Mouse (Mus musculus): Measurements from ENCODE around the gene Nes.

Gene Nes

GRCm38 (mm10) chr3:87949266-87949954 lies 21.5 kb upstream of the Nes start:
- in situ Hi-C loops (cut with MboI, MseI): no loop called here

- in situ Hi-C loops (cut with MboI, MseI): no loop called here
These were observed 20.8 kb upstream of the Nes start for GRCm38 (mm10) chr3:87949955-87950515.

GRCm38 (mm10) chr3:87951946-87952345 lies 18.9 kb upstream of the Nes start:
- in situ Hi-C loops (cut with MboI, MseI): no loop called here

- in situ Hi-C loops (cut with MboI, MseI): no loop called here
These were observed 18.4 kb upstream of the Nes start for GRCm38 (mm10) chr3:87952440-87952839.

- in situ Hi-C loops (cut with MboI, MseI): no loop called here
These were observed 12.8 kb upstream of the Nes start for GRCm38 (mm10) chr3:87958056-87958455.

GRCm38 (mm10) chr3:87958476-87958875 lies 12.4 kb upstream of the Nes start:
- in situ Hi-C loops (cut with MboI, MseI): no loop called here

- in situ Hi-C loops (cut with MboI, MseI): no loop called here
These were observed 11.9 kb upstream of the Nes start for GRCm38 (mm10) chr3:87958967-87959366.

GRCm38 (mm10) chr3:87959371-87959770 lies 11.5 kb upstream of the Nes start:
- in situ Hi-C loops (cut with MboI, MseI): no loop called here

GRCm38 (mm10) chr3:87960191-87960585 lies 10.7 kb upstream of the Nes start:
- in situ Hi-C loops (cut with MboI, MseI): no loop called here

GRCm38 (mm10) chr3:87960586-87961191 lies 10.2 kb upstream of the Nes start:
- in situ Hi-C loops (cut with MboI, MseI): no loop called here

- in situ Hi-C loops (cut with MboI, MseI): no loop called here
These were observed 517 bp upstream of the Nes start for GRCm38 (mm10) chr3:87970184-87970938.

- in situ Hi-C loops (cut with MboI, MseI): no loop called here
These were observed 768 bp downstream of the Nes start for GRCm38 (mm10) chr3:87971489-87972202.

- in situ Hi-C loops (cut with MboI, MseI): no loop called here
These were observed 1.4 kb downstream of the Nes start for GRCm38 (mm10) chr3:87972203-87972664.

- in situ Hi-C loops (cut with MboI, MseI): no loop called here
These were observed 1.9 kb downstream of the Nes start for GRCm38 (mm10) chr3:87972776-87973175.

- in situ Hi-C loops (cut with MboI, MseI): no loop called here
These were observed 2.9 kb downstream of the Nes start for GRCm38 (mm10) chr3:87973593-87974380.

GRCm38 (mm10) chr3:87974381-87974987 lies 3.6 kb downstream of the Nes start:
- in situ Hi-C loops (cut with MboI, MseI): no loop called here

- in situ Hi-C loops (cut with MboI, MseI): no loop called here
These were observed 8.6 kb downstream of the Nes start for GRCm38 (mm10) chr3:87979493-87979892.

GRCm38 (mm10) chr3:87980085-87980484 lies 9.2 kb downstream of the Nes start:
- in situ Hi-C loops (cut with MboI, MseI): loop anchor here (10.0 kb wide), 1 partner anchor 45 kb away; the partner anchor contains the start of genes Isg20l2 and Rrnad1

GRCm38 (mm10) chr3:87980728-87981127 lies 9.8 kb downstream of the Nes start:
- in situ Hi-C loops (cut with MboI, MseI): loop anchor here (10.0 kb wide), 1 partner anchor 46 kb away; the partner anchor contains the start of genes Isg20l2 and Rrnad1

GRCm38 (mm10) chr3:87981214-87981760 lies 10.4 kb downstream of the Nes start:
- in situ Hi-C loops (cut with MboI, MseI): loop anchor here (10.0 kb wide), 1 partner anchor 46 kb away; the partner anchor contains the start of genes Isg20l2 and Rrnad1
